Mouse (Mus musculus) c-Kit-positive CD71-negative TER-119-negative erythroid progenitor cells, embryonic 14.5 days (primary cell): ENCODE results near the gene Zfp704.

Experiments used
- DNase-seq: peaks from one replicate; pipeline ENCODE4 v3.0.0-alpha.2; 2013; ENCODE audit warnings: low read depth

Zfp704 gene

DNA sequence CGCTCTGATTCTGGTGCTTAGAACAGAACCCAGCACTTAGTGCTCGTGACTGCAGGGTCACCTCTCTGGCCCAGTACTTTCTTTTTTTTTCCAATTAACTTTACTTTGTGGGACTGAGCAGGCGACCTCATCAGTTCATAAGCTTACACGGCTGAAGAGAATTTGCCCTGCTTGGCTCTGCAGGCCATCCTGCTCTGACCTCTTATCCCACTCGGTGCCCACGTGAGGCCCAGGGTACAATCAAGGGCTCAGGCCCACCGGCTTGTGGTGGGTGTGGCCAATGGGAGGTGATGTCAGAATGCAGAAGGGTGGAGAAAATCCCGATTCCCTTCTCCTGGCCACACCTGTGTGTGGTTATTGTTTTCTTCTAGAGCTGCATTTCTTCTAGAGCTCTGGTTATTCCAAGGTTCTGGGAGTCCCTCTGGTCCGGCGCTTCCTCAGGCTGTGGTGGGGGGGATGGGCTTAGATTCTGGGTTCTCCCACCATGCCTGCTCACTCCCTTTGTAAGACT lies 153.4 kb downstream of the Zfp704 start:
- DNase-seq, result no peak

DNA sequence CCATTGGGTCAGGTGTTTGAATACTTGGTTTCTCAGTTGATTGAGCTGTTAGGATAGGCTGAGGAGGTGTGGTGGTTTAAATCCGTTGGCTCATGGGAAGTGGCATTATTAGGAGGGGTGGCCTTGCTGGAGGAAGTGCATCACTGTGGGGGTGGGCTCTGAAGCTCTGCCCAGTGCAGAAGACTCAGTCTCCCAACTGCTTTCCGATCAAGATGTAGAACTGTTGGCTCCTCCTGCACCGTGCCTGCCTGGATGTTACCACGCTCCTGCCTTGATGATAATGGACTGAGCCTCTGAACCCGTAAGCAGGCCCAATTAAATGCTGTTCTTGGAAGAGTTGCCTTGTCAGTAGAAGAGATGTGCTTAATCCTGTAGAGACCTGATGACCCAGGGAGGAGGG lies 154.5 kb downstream of the Zfp704 start:
- DNase-seq, result no peak

DNA sequence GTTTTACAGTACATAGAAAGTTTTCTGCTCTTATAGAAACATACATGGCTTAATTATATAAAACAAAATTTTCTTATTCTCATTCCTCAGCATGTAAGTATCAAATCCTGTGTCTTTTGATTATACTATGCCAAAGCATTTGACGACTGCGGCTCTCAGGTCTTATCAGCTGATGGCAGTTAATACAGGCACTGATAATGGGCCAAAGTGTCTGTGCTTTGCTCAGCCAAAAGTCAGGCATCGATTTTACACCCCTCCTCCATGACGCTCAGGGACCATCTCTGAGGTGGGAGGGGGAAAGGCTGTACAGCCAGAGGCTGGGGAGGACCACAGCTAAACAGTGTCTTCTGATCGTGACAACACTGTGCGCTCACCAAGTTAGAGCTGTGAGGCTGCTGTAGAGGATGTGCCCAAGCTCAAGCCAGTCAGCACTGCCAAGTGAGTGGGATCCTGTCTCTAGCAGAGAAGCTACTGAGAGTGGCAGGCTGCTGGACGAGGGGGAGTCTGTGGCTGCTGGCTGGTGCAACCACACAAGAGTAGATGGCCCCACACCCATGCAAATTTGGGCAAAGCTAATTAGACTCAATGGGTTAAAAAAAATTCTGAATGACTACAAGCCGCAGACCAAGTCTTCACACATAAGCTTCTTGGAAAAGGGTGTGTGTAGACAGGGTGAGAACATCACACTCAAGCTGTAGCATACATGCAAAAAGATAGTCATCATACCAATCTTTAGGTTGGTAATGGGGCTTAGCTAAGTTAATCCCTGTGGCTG lies 155.1 kb downstream of the Zfp704 start:
- DNase-seq, result no peak

DNA sequence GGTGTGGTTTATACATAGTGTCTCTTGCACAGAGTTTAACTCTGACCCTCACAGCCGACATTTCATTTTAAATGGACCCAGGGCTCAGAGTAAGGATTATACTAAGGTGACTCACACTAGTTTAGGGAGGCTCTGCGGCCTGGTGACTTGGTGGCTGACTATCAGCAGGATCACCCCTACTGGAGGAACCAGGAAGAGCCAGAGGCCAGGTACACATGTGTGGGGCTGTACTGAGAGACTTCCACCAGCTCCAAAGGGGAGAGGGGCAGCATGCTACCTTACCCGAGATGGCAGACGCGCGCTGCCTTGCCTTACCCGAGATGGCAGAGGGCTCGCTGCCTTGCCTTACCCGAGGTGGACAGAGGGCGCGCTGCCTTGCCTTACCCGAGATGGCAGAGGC lies 159.4 kb downstream of the Zfp704 start:
- DNase-seq, result no peak

GRCm38 (mm10) chr3:9449261-9450007 lies 160.5 kb downstream of the Zfp704 start:
- no peak for DNase-seq

DNA sequence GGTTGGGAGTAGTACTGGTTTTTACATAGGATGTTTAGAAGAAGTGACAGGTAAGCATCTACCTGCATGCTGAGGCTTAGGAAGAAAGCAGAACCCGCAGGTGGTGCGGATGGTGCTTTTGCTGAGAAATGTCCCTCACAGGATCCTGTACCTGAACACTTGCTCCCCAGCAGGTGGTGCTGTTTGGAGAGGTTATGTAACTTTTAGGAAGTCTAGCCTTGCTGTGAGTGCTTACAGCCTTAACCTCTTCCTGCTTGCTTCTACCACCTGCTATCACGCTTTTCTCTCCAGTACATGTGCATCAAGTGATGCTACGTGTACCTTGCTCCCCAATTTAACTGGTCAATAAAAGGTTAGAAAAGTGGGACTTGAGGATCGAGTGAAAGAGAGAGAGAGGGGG lies 161.3 kb downstream of the Zfp704 start:
- no peak for DNase-seq

GRCm38 (mm10) chr3:9444558-9444957 lies 165.3 kb downstream of the Zfp704 start:
- no peak for DNase-seq

DNA sequence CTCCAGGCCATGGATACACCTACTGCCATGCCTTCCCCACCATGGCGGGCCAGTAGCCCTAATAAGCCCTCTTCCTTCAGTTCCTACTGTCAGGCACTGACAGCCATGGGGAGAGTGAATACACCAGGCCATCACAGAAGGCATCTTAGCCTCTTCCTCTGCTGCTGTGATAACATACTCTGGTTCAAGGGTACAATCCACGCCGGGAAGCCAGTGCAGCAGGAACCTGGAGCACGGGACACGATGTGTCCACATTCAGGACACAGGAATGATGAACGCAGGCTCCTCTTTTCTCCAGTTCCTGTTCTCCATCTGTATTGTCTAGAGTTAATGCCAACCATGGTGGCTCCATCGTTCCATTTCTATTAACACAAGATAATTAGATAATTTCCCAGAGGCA lies 165.9 kb downstream of the Zfp704 start:
- DNase-seq, result no peak

GRCm38 (mm10) chr3:9443476-9443875 lies 166.4 kb downstream of the Zfp704 start:
- DNase-seq, result no peak

DNA sequence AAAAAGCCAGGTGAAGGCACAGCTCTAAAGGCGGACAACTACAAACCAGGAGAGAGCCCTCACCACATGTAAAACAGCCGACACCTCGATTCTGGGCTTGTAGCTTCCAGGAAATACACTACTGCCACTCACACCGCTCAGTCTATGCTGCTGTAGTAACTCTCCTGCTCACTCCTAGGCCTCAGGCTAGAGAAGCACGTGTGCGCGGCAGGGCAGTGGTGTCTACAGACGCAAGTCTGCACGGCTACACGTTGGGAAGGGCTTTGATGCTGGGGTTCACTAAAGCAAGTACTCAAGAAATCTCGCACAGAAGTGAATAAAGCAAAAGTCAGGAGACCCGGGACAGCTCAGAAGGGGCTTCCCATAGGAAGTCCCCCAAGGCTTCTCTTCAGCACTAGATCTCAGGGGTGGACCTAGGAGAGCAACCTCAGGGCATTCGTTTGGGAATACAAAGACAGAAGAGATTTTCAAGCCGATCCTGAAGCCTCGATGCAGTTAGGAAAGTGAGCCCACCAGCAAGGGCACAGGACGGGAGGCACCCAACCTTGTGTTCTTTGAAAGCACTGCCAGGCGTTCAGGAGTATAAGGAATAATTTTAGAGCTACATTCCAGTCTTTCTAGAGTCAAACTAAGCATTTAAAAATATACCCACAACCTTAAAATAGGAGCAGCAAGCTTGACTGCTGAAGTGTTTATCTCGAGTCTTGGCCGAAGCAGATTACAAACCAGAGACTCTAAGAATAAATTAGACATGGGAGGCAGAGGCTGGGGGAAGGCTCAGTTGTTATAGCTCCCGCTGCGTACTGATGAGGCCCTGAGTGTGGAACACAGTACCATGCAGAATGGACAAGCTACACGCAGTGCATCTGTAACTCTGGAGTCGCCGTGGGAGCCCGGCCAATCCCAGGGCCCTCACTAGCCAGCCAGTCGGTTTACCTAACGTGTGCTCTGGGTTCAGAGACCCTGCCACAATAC lies 168.0 kb downstream of the Zfp704 start:
- DNase-seq, result no peak

- no peak for DNase-seq
Measured at GRCm38 (mm10) chr3:9440466-9440865, 169.4 kb downstream of the Zfp704 start.

DNA sequence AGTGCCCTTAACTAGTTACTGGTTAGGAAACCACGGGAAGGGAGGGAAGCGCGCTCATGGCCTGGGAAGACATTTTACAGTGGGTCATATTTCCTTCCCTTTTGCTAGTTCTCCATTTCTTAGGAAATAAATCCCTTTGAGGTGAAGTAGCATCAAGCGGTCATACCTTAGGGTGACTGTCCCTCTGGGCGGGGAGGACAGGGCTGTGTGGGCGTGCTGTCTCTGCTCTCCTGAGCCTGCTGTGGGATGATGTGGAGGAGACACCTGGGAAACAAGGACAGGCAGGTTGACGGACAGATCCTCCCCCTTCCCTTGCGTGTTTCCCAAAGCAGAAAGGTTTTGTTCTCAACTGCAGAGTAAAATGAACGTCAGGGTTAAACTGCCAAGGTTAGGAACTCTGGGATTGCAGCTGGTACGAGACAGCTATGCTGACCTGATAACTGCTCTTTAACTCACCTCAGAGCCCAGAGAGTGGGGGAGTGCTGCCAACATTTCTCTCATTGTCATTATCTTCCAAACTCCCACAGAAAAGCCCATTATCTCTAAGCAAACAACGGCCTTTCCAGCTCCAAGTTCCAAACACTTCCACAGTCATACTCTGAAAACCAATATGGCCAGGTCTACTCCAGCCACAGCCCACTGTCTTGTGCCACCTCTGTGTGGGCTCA lies 170.1 kb downstream of the Zfp704 start:
- no peak for DNase-seq

DNA sequence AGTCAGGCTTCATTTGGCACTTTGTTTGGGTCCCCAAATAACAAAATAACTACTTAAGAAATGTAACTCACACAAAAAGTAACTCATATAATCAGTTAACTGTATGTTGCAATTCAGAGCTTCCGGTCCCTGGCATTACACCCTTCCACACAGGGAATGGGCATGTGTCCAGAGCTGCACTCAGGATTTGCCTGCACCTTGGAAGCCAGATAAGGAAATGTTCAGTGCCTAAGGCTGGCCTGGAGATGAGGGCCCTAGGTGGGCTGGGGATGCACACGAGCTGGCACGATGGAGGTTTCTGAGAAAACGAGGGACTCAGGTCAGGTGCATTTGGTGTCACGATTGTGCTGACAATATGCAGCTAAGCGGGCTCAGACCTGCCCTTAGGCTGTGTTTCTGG lies 173.6 kb downstream of the Zfp704 start:
- DNase-seq, result no peak

DNA sequence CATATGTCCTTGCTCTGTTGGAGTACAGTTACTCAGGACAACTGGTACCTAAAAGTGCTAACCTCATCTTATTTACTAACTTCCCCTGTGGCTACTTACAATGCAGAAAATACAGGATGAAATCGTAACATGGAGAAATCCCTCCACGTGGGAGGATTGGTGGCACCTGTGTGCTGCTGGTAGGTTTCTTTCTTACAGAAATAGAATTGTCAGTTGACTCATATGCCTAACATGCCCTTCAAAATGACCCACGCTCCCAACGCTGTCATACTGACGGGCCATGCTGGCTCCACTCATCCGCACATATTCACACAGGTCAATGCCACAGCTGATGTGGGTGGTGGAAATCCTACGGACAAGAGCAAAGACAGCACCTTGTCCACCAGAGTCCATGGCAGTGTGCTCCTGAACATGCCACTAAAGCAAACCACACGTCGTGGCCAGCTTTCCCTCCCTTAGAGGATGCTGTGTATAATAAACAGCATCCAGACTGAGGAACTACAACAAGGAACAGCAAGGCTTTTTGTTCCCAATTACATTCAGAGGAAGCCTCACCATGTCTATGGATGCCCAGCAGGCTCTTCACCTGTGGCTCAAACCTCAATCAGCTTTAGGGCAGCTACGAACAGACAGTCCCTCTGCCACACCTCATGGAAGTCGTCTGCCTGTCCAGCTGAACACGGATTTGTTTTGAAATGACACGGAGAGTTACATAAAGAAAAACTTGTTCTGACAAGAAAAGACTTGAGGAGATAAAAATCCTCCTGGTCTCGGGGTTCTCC lies 175.3 kb downstream of the Zfp704 start:
- DNase-seq, result no peak

GRCm38 (mm10) chr3:9432796-9433526 lies 176.9 kb downstream of the Zfp704 start:
- DNase-seq, result no peak

- no peak for DNase-seq
Measured at GRCm38 (mm10) chr3:9432226-9432625, 177.7 kb downstream of the Zfp704 start.

DNA sequence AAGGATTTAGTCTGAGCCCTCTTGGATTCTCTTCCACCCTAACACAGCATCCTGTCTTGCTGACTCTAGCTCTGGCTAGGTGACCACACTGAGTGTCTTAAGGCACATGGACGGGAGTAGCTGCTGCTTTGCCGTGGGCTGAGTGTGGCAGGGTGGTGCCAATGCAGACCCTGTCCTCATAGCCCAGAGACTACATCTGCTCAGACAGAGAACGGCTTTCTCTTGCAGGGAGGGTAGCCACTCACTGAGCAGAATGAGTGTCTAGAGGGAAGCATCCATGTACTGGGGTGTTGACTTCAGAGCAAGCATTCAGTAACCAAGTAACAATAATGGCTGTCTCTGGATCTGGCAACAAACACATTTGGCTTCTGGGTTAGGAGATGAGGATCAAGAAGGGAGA lies 179.9 kb downstream of the Zfp704 start:
- DNase-seq, result no peak

GRCm38 (mm10) chr3:9427826-9428225 lies 182.1 kb downstream of the Zfp704 start:
- DNase-seq, result no peak

DNA sequence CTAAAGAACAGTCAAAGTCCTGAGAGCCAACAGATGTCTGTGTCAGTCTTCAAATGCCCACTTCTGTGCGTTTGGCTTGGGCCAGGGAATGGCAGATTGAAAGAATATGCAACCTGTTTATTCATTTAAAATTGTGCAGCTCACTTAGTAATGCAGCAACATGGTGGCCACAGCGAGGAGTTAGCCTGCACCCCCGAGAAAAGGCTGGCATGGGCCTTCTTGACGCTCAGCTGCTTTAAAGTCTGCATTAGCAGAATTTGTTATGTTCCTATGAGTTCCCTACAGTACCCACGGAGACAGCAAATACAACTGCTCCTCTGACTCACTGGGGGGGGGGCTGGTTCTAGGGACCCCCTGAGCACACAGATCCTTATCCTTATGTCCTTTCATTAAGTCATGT lies 184.2 kb downstream of the Zfp704 start:
- DNase-seq, result no peak

GRCm38 (mm10) chr3:9424637-9425036 lies 185.2 kb downstream of the Zfp704 start:
- no peak for DNase-seq
